Mouse (Mus musculus) spleen, adult 2 months (tissue): Measurements from ENCODE around the gene Ntm.

Source experiments
- CTCF ChIP-seq: fragments of 200-500 bp; IDR thresholded peaks from 2 replicates; pipeline ENCODE4 v1.5.1; 2011; ENCODE audit warnings: mild to moderate bottlenecking, inconsistent platforms; ENCODE audit not compliant: insufficient read depth, insufficient read length, insufficient replicate concordance; ENCODE audit errors: extremely low read depth
- POLR2A ChIP-seq: fragments of 200-500 bp; IDR thresholded peaks from 2 replicates; pipeline ENCODE4 v1.6.1; 2011; ENCODE audit warnings: low read depth, low read length, inconsistent platforms

GRCm38 (mm10) chr9:29315842-29316241 lies 647.1 kb downstream of the Ntm start:
- no peak for TF ChIP-seq CTCF
- TF ChIP-seq POLR2A: no peak
